Mouse (Mus musculus) forelimb bud, embryonic 11.5 days (tissue): ENCODE results near the gene Lpp.

Experiments
- DNase-seq: peaks from one replicate; pipeline ENCODE4 v3.0.0-alpha.2; 2012; ENCODE audit warnings: low read depth, low spot score

Lpp gene

DNA sequence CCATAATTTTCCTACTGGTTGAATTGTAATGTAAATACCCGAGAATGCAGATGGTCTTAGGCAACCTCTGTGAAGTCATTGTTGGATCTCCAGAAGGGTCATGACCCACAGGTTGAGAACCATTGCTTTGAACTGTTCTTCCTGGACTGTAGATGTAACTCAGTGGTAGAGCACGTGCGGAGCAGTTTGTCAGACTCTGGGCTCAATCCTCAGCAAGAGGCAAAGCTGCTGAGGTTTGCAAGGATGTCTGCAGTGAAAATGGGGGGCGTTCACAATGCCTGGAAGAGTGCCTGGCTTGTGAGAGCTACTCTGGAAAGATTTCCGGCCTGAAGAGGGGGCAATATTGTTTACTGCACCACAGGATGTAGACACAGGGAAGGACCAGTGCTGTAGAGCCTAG lies 6.2 kb downstream of the Lpp start:
- DNase-seq, result no peak

DNA sequence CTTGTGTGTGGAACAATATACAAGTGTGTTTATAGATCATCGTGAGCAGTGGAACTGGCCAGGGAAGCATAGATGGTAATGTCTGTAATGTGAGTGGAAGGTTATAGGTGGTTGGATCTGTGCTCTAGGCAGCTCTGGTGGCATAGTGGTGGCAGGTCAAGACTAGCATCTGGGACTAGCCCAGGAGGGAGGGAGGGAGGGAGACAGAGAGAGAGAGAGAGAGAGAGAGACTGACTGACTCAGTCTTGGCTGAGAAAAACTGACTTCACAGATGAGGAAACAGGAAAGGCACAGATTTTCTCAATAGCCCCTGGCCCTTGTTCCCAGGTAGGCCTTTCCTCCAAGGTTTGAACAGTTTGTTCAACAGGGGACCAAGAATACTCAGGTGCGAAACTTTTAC lies 7.5 kb downstream of the Lpp start:
- no peak for DNase-seq

DNA sequence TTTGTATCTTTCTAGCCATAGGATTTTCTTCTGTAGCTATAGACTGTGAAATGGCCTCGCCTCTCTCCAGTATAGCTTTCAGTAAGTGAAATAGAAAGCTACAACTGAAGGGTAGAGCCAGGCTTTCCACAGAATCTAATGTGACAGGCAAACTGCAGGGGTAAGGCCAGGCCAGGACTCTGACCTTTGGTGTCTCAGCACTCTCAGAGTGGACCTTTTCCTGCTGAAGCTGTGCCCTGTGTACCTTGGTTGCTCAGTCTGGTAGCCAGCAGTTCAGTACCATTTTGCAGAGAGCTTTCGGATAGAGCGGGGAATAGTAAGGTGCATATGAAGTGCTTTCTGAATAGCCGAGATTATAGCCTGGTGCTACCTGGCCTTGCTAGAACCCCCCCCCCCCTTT lies 9.5 kb downstream of the Lpp start:
- DNase-seq, result no peak

- no peak for DNase-seq
These were observed 10.6 kb downstream of the Lpp start for GRCm38 (mm10) chr16:24403733-24404380.

GRCm38 (mm10) chr16:24406521-24406920 lies 13.2 kb downstream of the Lpp start:
- no peak for DNase-seq

GRCm38 (mm10) chr16:24411281-24411680 lies 18.0 kb downstream of the Lpp start:
- DNase-seq, result no peak

DNA sequence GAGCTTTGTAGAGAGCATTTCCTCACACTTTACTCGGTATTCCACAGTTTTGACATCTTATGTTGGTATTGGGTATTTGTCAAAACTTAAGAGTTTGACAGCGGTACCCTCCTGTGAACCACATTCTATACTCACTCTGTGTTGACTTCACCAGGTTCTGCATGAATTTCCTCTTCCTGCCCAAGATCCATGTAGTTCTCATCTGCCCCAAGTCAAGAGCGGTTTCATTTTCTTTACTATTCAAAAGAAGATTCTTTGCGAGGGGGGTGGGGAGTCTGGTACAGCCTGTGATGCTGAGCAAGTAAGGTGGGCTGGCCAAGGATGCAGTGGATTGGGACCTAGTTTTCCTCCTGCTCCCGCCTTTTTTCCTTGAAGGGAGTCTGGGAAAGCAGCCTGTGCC lies 18.9 kb downstream of the Lpp start:
- no peak for DNase-seq

DNA sequence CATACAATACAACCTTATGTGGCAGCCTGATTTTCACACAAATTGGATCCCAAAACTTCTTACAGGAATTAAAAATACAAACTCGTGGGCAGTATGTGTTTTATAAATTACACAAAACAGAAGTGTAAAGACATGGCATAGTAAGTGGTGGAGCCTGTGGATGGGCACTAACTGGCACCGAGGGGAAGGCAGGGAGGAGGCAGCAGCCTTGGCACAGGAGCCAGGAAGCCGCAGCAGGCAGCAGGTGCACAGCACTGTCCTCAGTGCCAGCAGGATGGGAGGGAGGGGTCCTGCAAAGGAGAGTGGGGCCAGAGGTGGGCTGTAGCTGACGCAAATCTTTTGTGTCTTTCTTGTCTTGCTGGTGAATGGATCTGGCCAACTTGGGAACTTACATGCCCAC lies 19.8 kb downstream of the Lpp start:
- DNase-seq, result no peak

- DNase-seq, result no peak
These were observed 24.7 kb downstream of the Lpp start for GRCm38 (mm10) chr16:24418022-24418421.

GRCm38 (mm10) chr16:24420603-24421120 lies 27.4 kb downstream of the Lpp start:
- DNase-seq, result no peak

DNA sequence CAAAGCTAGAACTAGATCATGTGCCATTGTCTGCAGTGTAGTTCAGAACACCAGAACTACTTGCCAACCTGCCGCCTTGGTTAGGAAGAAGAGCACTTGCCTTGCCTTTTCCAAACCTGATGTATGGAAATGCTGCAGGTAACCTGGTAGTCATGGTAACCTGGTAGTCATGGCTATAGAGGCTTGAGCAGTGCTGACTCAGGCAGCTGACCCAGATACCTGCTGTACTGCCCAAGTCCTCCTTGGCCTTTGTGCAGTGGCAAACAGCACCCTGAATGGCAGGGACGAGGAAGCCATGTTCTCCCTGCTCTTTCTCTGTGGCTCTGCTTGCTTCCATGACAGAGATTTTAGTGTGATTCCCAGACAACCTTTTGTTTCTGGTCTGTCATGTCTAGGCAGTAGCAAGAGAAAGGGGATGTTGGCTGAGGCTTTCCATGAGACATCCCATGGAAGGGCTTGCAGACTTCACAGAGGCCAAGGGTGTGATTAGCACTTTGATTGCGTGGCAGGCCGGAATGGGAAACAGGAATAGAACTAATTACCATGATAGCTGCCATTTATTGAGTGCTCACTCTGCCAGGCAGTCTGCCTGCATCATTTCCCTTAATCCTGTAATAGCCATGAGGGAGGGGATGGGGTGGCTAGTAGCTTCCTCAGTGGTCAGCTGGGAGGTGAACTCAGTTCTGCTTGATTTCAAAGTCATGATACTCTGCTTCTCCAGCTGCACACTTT lies 28.5 kb downstream of the Lpp start:
- no peak for DNase-seq

DNA sequence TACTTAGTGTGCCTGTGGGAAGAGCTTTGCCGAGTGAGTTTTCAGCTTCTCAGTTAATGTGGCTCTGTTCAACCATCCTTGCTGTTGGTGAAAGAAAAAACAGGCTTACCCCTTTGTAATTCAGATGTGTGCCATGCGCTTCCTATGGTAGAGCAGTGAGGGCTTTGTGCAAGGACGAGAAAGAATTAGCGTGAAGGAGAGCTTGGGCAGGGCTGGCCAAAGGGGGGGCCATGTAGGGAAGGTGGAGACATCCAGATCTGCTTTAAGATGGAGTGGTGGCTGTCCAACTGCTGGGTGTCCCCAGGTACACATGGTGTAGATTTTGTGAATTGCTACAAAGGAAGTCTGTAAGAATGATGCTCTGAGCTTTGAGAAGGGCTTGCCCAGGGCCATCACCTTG lies 29.9 kb downstream of the Lpp start:
- no peak for DNase-seq

DNA sequence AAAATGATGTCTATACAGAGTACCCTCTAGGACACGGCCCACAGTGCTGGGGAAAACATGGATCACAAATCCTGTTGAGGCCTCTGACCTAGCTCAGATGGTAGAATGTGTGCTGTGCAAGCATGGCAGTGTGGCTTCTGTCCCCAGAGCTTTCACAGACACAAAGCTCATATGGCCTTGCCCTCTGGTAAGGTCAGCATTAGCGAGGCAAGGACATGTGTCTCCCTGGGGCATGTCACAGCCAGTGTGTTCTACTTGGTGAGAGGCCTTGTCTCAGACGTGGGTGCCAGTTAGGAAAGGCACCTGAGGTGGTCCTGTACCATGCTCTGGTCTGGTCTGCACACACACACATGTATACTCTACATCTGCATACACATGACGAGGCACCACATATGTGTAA lies 30.4 kb downstream of the Lpp start:
- DNase-seq, result no peak

DNA sequence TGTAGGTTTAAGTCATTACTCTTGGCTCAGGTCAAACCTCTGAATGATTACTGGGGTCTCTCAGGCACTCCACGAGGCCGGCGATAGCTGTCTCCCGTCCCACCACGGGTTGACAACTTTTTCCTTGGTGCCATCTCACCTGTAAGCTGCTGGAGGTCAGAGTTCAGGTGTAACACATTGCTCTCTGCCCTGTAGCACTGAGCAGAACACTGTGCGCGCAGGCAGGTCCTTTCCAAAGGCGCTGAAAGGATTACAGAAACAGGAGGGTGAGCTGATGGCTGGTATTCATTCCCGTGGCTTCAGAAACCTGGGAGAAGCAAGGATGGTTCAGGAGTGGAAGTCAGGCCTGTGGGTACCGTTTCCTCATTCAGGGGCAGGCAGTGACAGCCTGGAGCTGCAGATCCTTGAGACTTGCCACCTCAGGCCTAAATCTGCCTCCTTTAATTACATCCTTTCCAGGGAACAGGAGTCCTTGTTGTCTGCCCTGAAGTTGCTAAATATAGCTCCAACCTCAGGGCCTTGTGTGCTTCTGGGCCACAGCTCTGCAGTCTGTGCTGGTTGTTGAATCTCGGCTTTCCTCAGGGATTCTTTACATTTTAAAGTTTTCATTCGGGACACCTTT lies 31.2 kb downstream of the Lpp start:
- DNase-seq, result no peak

GRCm38 (mm10) chr16:24425816-24426215 lies 32.5 kb downstream of the Lpp start:
- DNase-seq, result no peak

DNA sequence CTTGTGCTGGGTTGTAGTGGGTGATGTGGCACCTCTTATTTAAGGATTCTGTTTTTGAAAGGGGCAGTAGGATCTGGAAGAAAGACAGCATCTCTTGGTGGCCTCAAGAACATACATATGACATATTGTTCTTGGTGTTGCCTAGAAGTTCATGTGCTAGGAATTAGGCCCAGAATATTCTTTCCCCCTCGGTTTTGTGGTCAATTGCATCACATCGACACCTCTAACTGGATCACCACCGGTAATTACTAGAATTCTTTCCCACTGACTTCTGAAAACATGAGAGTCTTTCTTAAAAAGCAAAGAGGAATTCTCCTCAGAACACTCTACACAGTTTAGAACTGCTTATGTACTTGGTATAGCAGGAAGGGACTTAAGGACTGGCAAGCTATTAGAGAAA lies 34.3 kb downstream of the Lpp start:
- no peak for DNase-seq

DNA sequence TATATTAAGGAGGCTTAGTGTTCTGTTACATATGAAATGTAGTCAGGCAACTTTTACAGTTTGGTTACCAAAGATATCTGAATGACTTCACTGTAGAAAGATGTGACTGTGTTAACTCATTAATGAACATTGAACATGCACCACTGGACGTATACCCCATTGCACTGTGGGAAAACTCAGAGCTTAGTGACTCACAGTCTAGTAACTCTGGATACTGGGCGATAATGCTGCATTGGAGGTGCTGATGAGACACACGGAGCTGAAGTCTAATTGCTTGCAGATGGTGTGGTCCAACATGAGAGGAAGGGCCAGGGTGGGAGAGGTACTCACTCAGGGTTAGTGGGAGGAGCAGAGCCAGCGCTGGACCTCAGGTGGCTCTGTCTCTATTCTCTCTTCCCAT lies 34.7 kb downstream of the Lpp start:
- no peak for DNase-seq

DNA sequence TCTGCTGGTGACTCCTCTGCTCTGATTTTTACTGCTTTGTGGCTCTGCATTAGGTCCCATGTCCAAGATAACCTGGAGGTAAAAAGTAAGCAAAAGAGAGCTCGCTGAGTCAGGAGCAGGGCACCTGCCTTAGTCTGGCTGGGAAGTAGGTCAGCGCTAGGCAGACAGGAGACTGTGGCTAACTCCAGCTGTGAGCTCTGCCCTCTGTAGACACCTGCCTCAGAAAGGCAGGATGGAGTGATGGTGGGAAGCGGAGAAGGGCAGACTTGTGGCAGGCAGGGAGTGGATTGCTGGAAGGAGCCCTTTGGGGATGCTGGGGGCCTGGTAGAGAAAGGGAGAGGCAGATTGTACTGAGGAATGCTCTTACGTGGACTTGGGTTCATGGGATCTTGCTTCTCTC lies 35.4 kb downstream of the Lpp start:
- no peak for DNase-seq

- no peak for DNase-seq
These were observed 36.4 kb downstream of the Lpp start for GRCm38 (mm10) chr16:24429691-24430090.

GRCm38 (mm10) chr16:24431808-24432207 lies 38.5 kb downstream of the Lpp start:
- no peak for DNase-seq

DNA sequence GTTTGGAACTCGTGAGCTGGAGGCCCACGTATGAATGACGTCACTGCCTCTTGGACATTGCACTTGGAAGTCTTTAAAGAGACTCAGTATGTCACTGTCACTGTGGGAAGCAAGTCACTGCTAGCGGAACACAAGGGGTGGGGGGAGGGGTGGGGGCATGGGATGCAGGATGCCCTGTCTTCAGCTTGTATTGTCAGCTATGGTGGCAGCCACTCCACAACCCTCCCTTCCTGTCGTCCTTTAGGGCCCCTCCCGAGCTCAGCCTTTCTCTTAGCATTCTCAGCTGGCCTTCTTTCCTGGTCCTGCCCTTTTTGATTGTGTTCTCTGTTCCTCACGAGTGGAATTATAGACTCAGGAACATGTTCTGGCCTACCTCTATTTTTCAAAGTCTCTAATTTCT lies 40.3 kb downstream of the Lpp start:
- no peak for DNase-seq

DNA sequence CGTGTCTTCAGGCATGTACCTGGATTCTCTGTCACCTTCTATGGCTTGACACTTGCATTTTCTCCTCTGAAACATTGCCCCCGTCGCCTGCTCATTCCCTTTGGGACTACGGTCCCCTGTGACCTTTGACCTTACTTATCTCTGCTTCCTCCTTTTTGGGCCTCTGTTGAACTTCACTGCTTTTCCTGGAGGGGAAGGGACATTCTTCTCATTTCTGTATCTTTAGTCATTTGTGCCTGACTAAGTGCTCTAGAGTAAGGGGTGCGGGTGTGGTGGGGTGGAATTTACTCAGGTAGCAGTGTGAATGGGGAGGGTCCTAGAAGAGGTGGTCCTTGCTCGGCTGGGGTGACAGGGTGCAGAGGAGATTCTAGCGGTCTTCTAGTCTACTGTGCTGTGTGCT lies 40.7 kb downstream of the Lpp start:
- no peak for DNase-seq

DNA sequence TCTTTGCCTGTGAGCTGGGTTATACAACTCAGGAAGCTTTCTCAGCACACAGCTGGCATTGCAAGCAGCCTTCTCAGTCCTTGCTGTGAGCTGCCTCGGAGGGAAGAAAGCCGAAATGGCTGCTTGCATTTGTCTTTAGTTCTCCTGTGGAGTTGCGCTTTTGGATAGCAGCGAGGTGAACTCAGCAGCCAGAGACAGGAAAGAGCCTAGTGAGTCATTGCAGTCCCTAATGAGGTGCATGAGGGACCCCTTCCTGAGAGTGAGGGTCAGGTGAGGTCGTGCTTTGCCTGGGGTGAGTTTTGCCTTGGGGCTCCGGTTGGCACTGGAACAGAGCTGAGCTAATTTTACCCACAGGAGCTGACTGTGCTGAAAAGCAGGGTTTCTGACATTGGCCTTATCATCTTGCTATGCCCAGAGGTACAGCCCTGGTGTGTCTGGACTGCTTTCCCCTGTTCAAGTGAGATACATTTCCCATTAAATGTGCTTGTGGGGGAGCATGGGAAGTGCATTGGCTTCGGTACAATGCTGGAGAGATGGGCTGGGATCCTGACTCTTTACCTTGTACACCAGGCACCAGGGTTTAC lies 41.3 kb downstream of the Lpp start:
- no peak for DNase-seq
